Comparison of ENCODE assay signal across 14 mouse cellular contexts in genomic region chr9:91382471-91383255, GRCm38 (mm10). TPM values are rescaled to one million over a fixed set of nuclear protein-coding genes. Genes with fewer than 3 reads are reported as not detected.
DNase-seq lines count a peak whose midpoint lies in the region; ATAC-seq and TF ChIP-seq lines count a peak whose summit lies in the region.
"Had no signal": no experiment of that assay in that cellular context is flagged by ENCODE, and none has a peak within 500 bp of the region (broad histone marks: within the 10 kb centered on the region; RNA-seq: fewer than 3 reads in every experiment).

No protein-coding gene starts in this region.

- no peak overlapping the region for H3K4me2 ChIP-seq in liver, embryonic 11.5 days
- H3K4me2 ChIP-seq in liver, postnatal 0 days (ENCODE audit: low read depth, low read length) = no peak overlapping the region
- H3K4me2 ChIP-seq in forebrain, embryonic 11.5 days (ENCODE audit: low read depth, low read length, severe bottlenecking) = peak overlapping the region; percentile 79
- H3K4me2 ChIP-seq in limb, embryonic 11.5 days (ENCODE audit: low read depth, severe bottlenecking) = no peak overlapping the region

- DNase-seq in liver, embryonic 11.5 days (ENCODE audit: low spot score) = peak; percentile 31
- no peak for DNase-seq in liver, postnatal 0 days
- peak; percentile 63 for DNase-seq in forebrain, embryonic 11.5 days (ENCODE audit: low spot score)
- peak; percentile 62 for DNase-seq in limb, embryonic 11.5 days (ENCODE audit: low spot score)
- no peak for DNase-seq in gastrocnemius, postnatal 4 days (ENCODE audit: low spot score in 2 of 2)
- no peak for DNase-seq in adrenal gland, postnatal 10 days
- no peak for DNase-seq in thymus, postnatal 10 days (ENCODE audit: low spot score in 2 of 2)
- no peak for DNase-seq in thymus, postnatal 36 days
- DNase-seq: kidney, postnatal 14 days; right cerebral cortex, adult 18-20 months had no signal

- H3K27me3 ChIP-seq in liver, embryonic 11.5 days (replicated peaks; ENCODE audit: control insufficient read depth, insufficient read depth, low read length) = peaks cover 100% of the 10 kb centered on the region
- H3K27me3 ChIP-seq in liver, postnatal 0 days (ENCODE audit: insufficient read depth, low read length) = peaks cover 98% of the 10 kb centered on the region
- peaks cover 60% of the 10 kb centered on the region for H3K27me3 ChIP-seq in forebrain, embryonic 11.5 days (ENCODE audit: control insufficient read depth, insufficient read depth, low read length)
- peaks cover 86% of the 10 kb centered on the region for H3K27me3 ChIP-seq in limb, embryonic 11.5 days (ENCODE audit: control insufficient read depth, insufficient read depth, low read length)

- H3K27ac ChIP-seq in liver, embryonic 11.5 days (ENCODE audit: low read depth, low read length) = no peak overlapping the region
- H3K27ac ChIP-seq in liver, postnatal 0 days (ENCODE audit: low read depth) = no peak overlapping the region
- peak overlapping the region; percentile 84 for H3K27ac ChIP-seq in forebrain, embryonic 11.5 days (ENCODE audit: low read depth, low read length)
- H3K27ac ChIP-seq in limb, embryonic 11.5 days (replicated peaks; ENCODE audit: low read depth, low read length) = no peak overlapping the region
- H3K27ac ChIP-seq: heart, embryonic 15.5 days; limb, embryonic 12.5 days; macrophage had no signal

- no peaks in the 10 kb centered on the region for H3K9me3 ChIP-seq in liver, embryonic 11.5 days (ENCODE audit: control insufficient read depth, low read length)
- H3K9me3 ChIP-seq in liver, postnatal 0 days (ENCODE audit: low read length) = no peaks in the 10 kb centered on the region
- H3K9me3 ChIP-seq in forebrain, embryonic 11.5 days (ENCODE audit: control insufficient read depth, low read length) = no peaks in the 10 kb centered on the region
- H3K9me3 ChIP-seq in limb, embryonic 11.5 days (ENCODE audit: control insufficient read depth, low read length) = no peaks in the 10 kb centered on the region
- H3K9me3 ChIP-seq: heart, embryonic 15.5 days; limb, embryonic 12.5 days had no signal

- H3K36me3 ChIP-seq in liver, embryonic 11.5 days (ENCODE audit: control insufficient read depth, insufficient read depth, low read length) = no peaks in the 10 kb centered on the region
- H3K36me3 ChIP-seq in liver, postnatal 0 days (replicated peaks; ENCODE audit: insufficient read depth, low read length) = no peaks in the 10 kb centered on the region
- H3K36me3 ChIP-seq in forebrain, embryonic 11.5 days (ENCODE audit: control insufficient read depth, insufficient read depth, low read length) = no peaks in the 10 kb centered on the region
- H3K36me3 ChIP-seq in limb, embryonic 11.5 days (ENCODE audit: control insufficient read depth, insufficient read depth, low read length) = no peaks in the 10 kb centered on the region
- H3K36me3 ChIP-seq: heart, embryonic 15.5 days; limb, embryonic 12.5 days had no signal

- no peak overlapping the region for H3K9ac ChIP-seq in liver, embryonic 11.5 days (ENCODE audit: low read depth, low read length)
- H3K9ac ChIP-seq in liver, postnatal 0 days (replicated peaks) = no peak overlapping the region
- peak overlapping the region; percentile 90 for H3K9ac ChIP-seq in forebrain, embryonic 11.5 days (ENCODE audit: low read length)
- H3K9ac ChIP-seq in limb, embryonic 11.5 days (ENCODE audit: low read length) = no peak overlapping the region
- H3K9ac ChIP-seq: heart, embryonic 15.5 days had no signal

- H3K4me1 ChIP-seq in liver, embryonic 11.5 days (replicated peaks; ENCODE audit: control insufficient read depth, insufficient read depth, low read length) = no peaks in the 10 kb centered on the region
- peaks cover 6% of the 10 kb centered on the region; the same call in 1 of the 2 replicates for H3K4me1 ChIP-seq in liver, postnatal 0 days (ENCODE audit: insufficient read depth)
- peaks cover 21% of the 10 kb centered on the region for H3K4me1 ChIP-seq in forebrain, embryonic 11.5 days (replicated peaks; ENCODE audit: control insufficient read depth, insufficient read depth, low read length)
- no peaks in the 10 kb centered on the region for H3K4me1 ChIP-seq in limb, embryonic 11.5 days (ENCODE audit: control insufficient read depth, insufficient read depth, low read length)

- TF ChIP-seq CTCF in liver, postnatal 0 days (IDR thresholded peaks at IDR 0.05; ENCODE audit: low read depth) = no peak

- no peak overlapping the region for H3K4me3 ChIP-seq in liver, embryonic 11.5 days (ENCODE audit: low read depth, low read length)
- H3K4me3 ChIP-seq in liver, postnatal 0 days (ENCODE audit: low read depth, low read length) = no peak overlapping the region
- peak overlapping the region; percentile 51 for H3K4me3 ChIP-seq in forebrain, embryonic 11.5 days (ENCODE audit: low read depth, low read length)
- no peak overlapping the region for H3K4me3 ChIP-seq in limb, embryonic 11.5 days (ENCODE audit: low read depth, low read length)

- no peak for TF ChIP-seq EP300 in liver, postnatal 0 days (IDR thresholded peaks at IDR 0.05; ENCODE audit: low read depth)

- ATAC-seq in liver, embryonic 11.5 days (replicated peaks; ENCODE audit: low FRiP score) = no peak
- no peak for ATAC-seq in liver, postnatal 0 days
- ATAC-seq in forebrain, embryonic 11.5 days (replicated peaks; ENCODE audit: low FRiP score) = no peak
- ATAC-seq in limb, embryonic 11.5 days (ENCODE audit: insufficient number of reproducible peaks, low FRiP score, low TSS enrichment, low read depth) = no peak

- WGBS in liver, embryonic 11.5 days = 3% methylated on average over 24 of the region's 24 CpGs
- WGBS in liver, postnatal 0 days (ENCODE audit: insufficient replicate concordance) = 5% methylated on average over 24 of the region's 24 CpGs
- 2% methylated on average over 24 of the region's 24 CpGs for WGBS in forebrain, embryonic 11.5 days
- WGBS in limb, embryonic 11.5 days = 2% methylated on average over 24 of the region's 24 CpGs

RNA-seq across cellular contexts. Expression of gene Zic1, which starts 17.1 kb away (rescaled TPM):
- polyA plus RNA-seq in liver, embryonic 11.5 days (2014; fragmentation: Nextera tagmentation; extraction: Ambion mirVana) = 0.04 and 0.06 TPM in 2 replicates
- not detected in 2 replicates for polyA plus RNA-seq in liver, postnatal 0 days (2015; fragmentation: Nextera tagmentation; extraction: Ambion mirVana)
- polyA plus RNA-seq in forebrain, embryonic 11.5 days (2014; fragmentation: Nextera tagmentation; extraction: Ambion mirVana) = 14.7 and 15.7 TPM in 2 replicates
- polyA plus RNA-seq in limb, embryonic 11.5 days (2014; fragmentation: Nextera tagmentation; extraction: Ambion mirVana) = 0.18 and 0.27 TPM in 2 replicates
- total RNA-seq in gastrocnemius, postnatal 4 days (2021) = 1 to 10 TPM; 2.2 to 2.4 TPM
- total RNA-seq in adrenal gland, postnatal 10 days (2021) = under 1 TPM; 0.18 to 0.51 TPM
- polyA plus RNA-seq: macrophage; stomach, embryonic 16.5 days had no signal

RNA-seq across cellular contexts. Expression of gene Zic4, which starts 20.4 kb away (rescaled TPM):
- polyA plus RNA-seq in liver, embryonic 11.5 days (2014; fragmentation: Nextera tagmentation; extraction: Ambion mirVana) = not detected in 2 replicates
- not detected in 2 replicates for polyA plus RNA-seq in liver, postnatal 0 days (2015; fragmentation: Nextera tagmentation; extraction: Ambion mirVana)
- polyA plus RNA-seq in forebrain, embryonic 11.5 days (2014; fragmentation: Nextera tagmentation; extraction: Ambion mirVana) = 58.8 and 59.5 TPM in 2 replicates
- polyA plus RNA-seq in limb, embryonic 11.5 days (2014; fragmentation: Nextera tagmentation; extraction: Ambion mirVana) = 0.34 and 0.37 TPM in 2 replicates
- under 1 TPM; 0.73 to 0.78 TPM for total RNA-seq in gastrocnemius, postnatal 4 days (2021)
- not detected for total RNA-seq in adrenal gland, postnatal 10 days (2021)
- polyA plus RNA-seq: heart, embryonic 15.5 days; macrophage; stomach, embryonic 16.5 days had no signal

Comparison
In these comparisons a context has a peak if more than half of its experiments do, and no peak if none do; other contexts are left out.
1. DNase-seq: peak in liver, embryonic 11.5 days (single experiment), forebrain, embryonic 11.5 days (single experiment) and limb, embryonic 11.5 days (single experiment); none in liver, postnatal 0 days (single experiment), gastrocnemius, postnatal 4 days (0 of 2), adrenal gland, postnatal 10 days (single experiment), thymus, postnatal 10 days (0 of 2) and thymus, postnatal 36 days (0 of 2).
2. RNA of gene Zic1, which starts 17.1 kb away (polyA plus RNA-seq): 14.7 to 15.7 TPM in forebrain, embryonic 11.5 days; 0.18 to 0.27 TPM in limb, embryonic 11.5 days, 0.04 to 0.06 TPM in liver, embryonic 11.5 days and not detected in liver, postnatal 0 days; every median in the first group is over 10 times any median in the second.
3. RNA of gene Zic4, which starts 20.4 kb away (polyA plus RNA-seq): 58.8 to 59.5 TPM in forebrain, embryonic 11.5 days; 0.34 to 0.37 TPM in limb, embryonic 11.5 days, not detected in liver, embryonic 11.5 days and not detected in liver, postnatal 0 days; every median in the first group is over 10 times any median in the second.